Mouse (Mus musculus) mature B cell (primary cell): ENCODE data around the gene Nat8f5.
"Not testable (repeated sequence)": the region's sequence is repeated elsewhere in the genome, so short reads cannot be mapped to it uniquely, and the experiment has no call there.

Experiments used
- in situ Hi-C: fragments of 300-500 bp; cut with MboI; formaldehyde crosslinking; loops from 2 replicates; pipeline ENCODE4 v1.14.3; 2019

The Nat8f5 gene

GRCm38 (mm10) chr6:85836098-85836497, 15.3 kb upstream of the Nat8f5 start:
- in situ Hi-C loops: not testable (repeated sequence)

DNA sequence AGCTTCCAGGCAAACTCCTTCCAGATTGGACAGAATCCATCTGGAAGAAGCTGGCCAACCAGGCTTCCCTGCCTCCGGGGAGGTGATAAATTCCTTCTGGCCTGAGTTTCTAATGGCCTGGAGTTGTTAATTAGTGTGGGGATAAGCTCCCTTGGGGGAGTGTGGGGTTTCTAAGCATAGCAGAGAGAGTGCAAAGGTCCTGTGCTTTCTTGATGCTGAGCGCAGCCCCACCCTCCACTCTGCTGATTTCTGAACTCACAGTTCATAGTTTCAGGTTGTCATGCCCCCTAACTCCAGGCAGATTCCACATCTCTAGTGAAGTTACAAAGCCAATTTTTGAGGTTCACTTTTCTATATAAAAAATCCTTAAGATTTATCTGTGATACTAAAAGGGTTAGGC, 14.3 kb upstream of the Nat8f5 start:
- in situ Hi-C loops: not testable (repeated sequence)

DNA sequence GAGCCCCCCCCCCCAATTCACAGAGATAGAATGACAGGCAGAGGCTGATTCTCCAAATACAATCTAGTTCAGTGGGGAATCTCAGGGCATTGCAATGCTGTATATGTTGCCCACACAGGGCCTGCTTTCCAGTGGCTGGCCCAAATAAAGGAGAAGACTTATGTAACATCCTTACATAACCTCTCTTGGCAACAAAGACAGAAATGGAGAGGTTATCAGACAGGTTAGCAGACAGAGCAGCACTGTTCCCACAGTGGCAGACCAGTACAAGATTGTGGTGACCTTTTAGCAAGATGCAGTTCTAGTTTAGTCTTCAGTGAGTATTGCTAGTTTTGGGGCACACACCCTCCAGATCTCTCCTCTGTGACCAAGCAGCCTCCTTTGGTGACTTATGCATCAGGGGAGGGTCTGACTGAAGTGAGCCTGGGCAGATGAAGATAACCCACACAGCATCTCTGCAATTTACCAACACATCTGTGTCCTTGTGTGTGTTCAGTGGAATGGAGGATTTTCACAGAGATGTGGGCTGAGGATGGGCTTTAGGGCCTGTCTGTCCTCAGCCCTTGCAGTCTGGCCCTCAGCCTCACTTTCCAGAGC, 13.8 kb upstream of the Nat8f5 start:
- in situ Hi-C loops: not testable (repeated sequence)

- in situ Hi-C loops: no loop called here
Observed at GRCm38 (mm10) chr6:85831796-85832321, 11.1 kb upstream of the Nat8f5 start, which contains the start of gene Nat8. Gene Nat8 (minus strand): TSS chr6:85832082.

GRCm38 (mm10) chr6:85829462-85829861, 8.7 kb upstream of the Nat8f5 start:
- in situ Hi-C loops: no loop called here

GRCm38 (mm10) chr6:85825886-85826285, 5.1 kb upstream of the Nat8f5 start:
- in situ Hi-C loops: no loop called here

GRCm38 (mm10) chr6:85823382-85824090, 2.8 kb upstream of the Nat8f5 start:
- in situ Hi-C loops: no loop called here

- in situ Hi-C loops: no loop called here
Observed at GRCm38 (mm10) chr6:85822286-85822685, 1.5 kb upstream of the Nat8f5 start.

DNA sequence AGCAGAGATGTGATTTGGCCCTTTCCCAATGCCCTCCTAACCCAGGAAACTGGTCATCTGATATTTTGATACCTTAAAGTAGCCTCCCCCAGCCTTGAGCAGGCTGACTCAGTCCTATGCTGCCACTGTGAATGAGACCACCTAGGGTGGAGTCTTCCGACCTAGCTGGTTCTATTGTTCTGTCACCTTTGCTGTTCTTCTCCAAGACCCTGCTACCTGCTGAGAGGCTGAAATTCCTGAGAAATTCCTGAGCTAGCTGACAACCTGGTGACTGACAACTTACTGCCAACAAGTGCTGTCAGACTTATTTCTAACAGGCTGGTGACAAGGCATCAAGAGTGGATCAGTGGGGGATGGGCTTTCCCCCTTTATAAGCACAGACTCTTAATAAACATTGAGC, 2.4 kb downstream of the Nat8f5 start:
- in situ Hi-C loops: no loop called here

DNA sequence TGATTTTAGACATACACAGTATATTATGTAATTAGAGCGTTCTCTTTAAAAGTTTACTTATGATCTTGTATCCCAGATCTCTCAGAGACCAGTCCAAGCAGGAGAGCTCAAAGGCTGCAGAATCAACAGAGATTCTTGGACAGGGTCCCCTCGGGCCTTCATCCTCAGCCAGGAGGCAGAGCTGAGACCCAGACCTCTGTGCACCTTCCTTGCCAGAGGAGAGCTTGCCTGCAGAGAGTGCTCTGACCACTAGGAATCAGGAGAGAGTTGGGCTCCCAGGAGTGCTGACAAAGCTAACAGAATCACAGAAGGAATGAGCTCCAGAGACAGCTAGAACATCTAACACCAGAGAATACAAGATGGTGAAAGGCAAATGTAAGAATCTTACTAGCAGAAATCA, 7.4 kb downstream of the Nat8f5 start:
- in situ Hi-C loops: no loop called here

- in situ Hi-C loops: not testable (repeated sequence)
Observed at GRCm38 (mm10) chr6:85810942-85811537, 9.7 kb downstream of the Nat8f5 start.

DNA sequence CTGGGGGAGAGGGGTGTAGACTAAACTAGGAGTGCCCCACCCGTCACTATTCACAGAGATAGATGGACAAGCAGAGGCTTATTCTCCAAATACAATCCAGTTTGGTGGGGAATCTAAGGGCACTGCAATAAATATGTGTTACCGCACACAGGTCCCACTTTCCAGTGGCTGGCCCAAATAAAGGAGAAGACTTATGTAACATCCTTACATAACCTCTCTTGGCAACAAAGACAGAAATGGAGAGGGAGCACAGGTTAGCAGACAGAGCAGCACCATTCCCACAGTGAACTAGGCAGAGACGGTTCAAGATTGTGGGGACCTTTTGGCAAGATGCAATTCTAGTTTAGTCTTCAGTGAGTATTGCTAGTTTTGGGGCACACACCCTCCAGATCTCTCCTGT, 10.3 kb downstream of the Nat8f5 start:
- in situ Hi-C loops: not testable (repeated sequence)

DNA sequence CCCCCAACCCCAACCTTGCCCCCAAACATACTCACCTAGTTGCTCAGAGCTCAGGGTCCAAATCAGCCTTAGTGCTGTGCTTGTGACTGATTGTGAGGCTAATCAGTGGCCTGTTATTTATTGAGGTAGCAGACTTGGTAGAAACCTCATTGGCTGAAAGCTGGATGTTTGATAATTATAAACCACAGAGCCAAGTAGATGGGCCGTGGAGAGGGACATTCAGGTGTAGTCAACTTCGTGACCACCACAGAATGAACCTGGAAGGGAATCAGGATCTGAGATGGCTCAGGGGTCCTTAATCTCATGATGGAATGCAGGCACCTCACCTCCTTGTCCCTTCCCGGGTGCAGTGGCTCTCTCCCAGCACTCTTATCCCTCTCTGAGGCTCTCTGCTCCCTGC, 11.0 kb downstream of the Nat8f5 start:
- in situ Hi-C loops: not testable (repeated sequence)

- in situ Hi-C loops: not testable (repeated sequence)
Observed at GRCm38 (mm10) chr6:85803180-85803579, 17.6 kb downstream of the Nat8f5 start.
